Mouse (Mus musculus) retina, adult 2 months (tissue): ENCODE results near the gene Sinhcaf.

ENCODE experiments used
- DNase-seq: peaks from one replicate; pipeline ENCODE4 v3.0.0-alpha.2; 2012; ENCODE audit warnings: low read depth, low spot score

Sinhcaf gene

GRCm38 (mm10) chr6:148873911-148874310 lies 72.4 kb downstream of the Sinhcaf start:
- DNase-seq, result no peak
